Comparison of ENCODE assay signal across 23 mouse cellular contexts in the genomic region with DNA sequence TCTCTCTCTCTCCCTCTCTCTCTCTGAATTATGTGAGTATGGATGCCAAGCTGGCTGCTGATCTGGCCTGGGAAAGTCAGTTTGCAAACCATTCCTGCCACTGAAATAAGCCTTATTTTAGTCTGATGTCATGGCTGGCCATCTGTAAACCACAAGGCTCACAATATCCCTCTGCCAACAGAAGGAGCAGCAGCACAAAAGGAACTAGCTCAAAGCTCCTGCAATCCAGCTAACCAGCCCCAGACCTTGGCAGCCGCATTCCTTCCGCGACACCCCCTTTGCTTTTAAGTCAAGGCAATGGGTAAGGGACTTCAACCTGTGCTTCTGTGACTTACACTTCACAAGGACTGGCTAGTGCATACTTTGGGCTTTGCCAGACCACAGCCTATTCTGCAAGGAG. TPM values are rescaled to one million over a fixed set of nuclear protein-coding genes. Genes with fewer than 3 reads are reported as not detected.
DNase-seq lines count a peak whose midpoint lies in the region; ATAC-seq and TF ChIP-seq lines count a peak whose summit lies in the region.
"Had no signal": no experiment of that assay in that cellular context is flagged by ENCODE, and none has a peak within 500 bp of the region (broad histone marks: within the 10 kb centered on the region; RNA-seq: fewer than 3 reads in every experiment).

No protein-coding gene starts in this region.

- no peak overlapping the region for H3K9ac ChIP-seq in hindbrain, embryonic 16.5 days (ENCODE audit: low read depth, low read length)
- H3K9ac ChIP-seq in hindbrain, embryonic 11.5 days (ENCODE audit: low read depth, low read length), result no peak overlapping the region
- H3K9ac ChIP-seq in MEL (ENCODE audit: control insufficient read depth, low read depth, low read length, poor library complexity, severe bottlenecking), result no peak overlapping the region
- H3K9ac ChIP-seq: embryonic facial prominence, embryonic 15.5 days; hindbrain, embryonic 13.5 days; intestine, embryonic 15.5 days; limb, embryonic 12.5 days; liver, embryonic 13.5 days; lung, embryonic 15.5 days had no signal

- ATAC-seq in hindbrain, embryonic 16.5 days, result peak; percentile 34; the same call in 1 of the 2 replicates
- no peak for ATAC-seq in hindbrain, embryonic 11.5 days (ENCODE audit: low FRiP score)
- ATAC-seq: intestine, embryonic 15.5 days; midbrain, embryonic 16.5 days had no signal

- DNase-seq in cerebellum, adult 11-12 months, result peak; percentile 33
- DNase-seq in cerebellum, adult 8-10 months, result no peak
- DNase-seq in hindbrain, embryonic 11.5 days (ENCODE audit: low spot score), result no peak
- peak; percentile 11 for DNase-seq in MEL (ENCODE audit: low read depth, low spot score)
- DNase-seq in fibroblast of lung, adult 2 months (ENCODE audit: low read depth), result peak; percentile 69
- DNase-seq in left cerebral cortex, postnatal 14 days (ENCODE audit: low spot score in 2 of 2), result no peak
- no peak for DNase-seq in thymus, adult 18-20 months
- DNase-seq: adrenal gland, postnatal 14 days; heart, postnatal 10 days; kidney, adult 9 months; liver, embryonic 13.5 days; lung, postnatal 4 days; retina, postnatal 1 day; thymus, postnatal 14 days had no signal

- TF ChIP-seq CTCF in MEL (IDR thresholded peaks at IDR 0.05 in 2 of 3, conservative IDR thresholded peaks at IDR 0.05 in 1 of 3; ENCODE audit: control insufficient read depth in 1 of 3, insufficient read depth in 1 of 3, low read depth in 2 of 3, low read length in 3 of 3, poor library complexity in 1 of 3, severe bottlenecking in 1 of 3), result no peak

- WGBS in hindbrain, embryonic 16.5 days, result 74% methylated on average over 3 of the region's 3 CpGs
- WGBS in hindbrain, embryonic 11.5 days, result 94% methylated on average over 3 of the region's 3 CpGs

- no peak overlapping the region for H3K4me3 ChIP-seq in hindbrain, embryonic 16.5 days (ENCODE audit: low read length)
- H3K4me3 ChIP-seq in hindbrain, embryonic 11.5 days (ENCODE audit: low read depth, low read length), result no peak overlapping the region
- H3K4me3 ChIP-seq in MEL (ENCODE audit: control insufficient read depth in 1 of 2, insufficient read depth in 1 of 2, low read depth in 2 of 2, low read length in 2 of 2), result no peak overlapping the region
- H3K4me3 ChIP-seq: embryonic facial prominence, embryonic 15.5 days; hindbrain, embryonic 13.5 days; intestine, embryonic 15.5 days; limb, embryonic 12.5 days; liver, embryonic 13.5 days; lung, embryonic 15.5 days had no signal

- TF ChIP-seq POLR2A in MEL (IDR thresholded peaks at IDR 0.05; ENCODE audit: control insufficient read depth in 1 of 2, insufficient read depth in 1 of 2, low read depth in 1 of 2, low read length in 2 of 2, poor library complexity in 1 of 2), result no peak

- no peak for TF ChIP-seq RAD21 in MEL (IDR thresholded peaks at IDR 0.05; ENCODE audit: low read depth, low read length)

- no peak overlapping the region; the same call in 1 of the 2 replicates for H3K27ac ChIP-seq in hindbrain, embryonic 16.5 days (ENCODE audit: low read depth, low read length)
- H3K27ac ChIP-seq in hindbrain, embryonic 11.5 days (ENCODE audit: low read depth, low read length), result no peak overlapping the region
- no peak overlapping the region for H3K27ac ChIP-seq in MEL (ENCODE audit: control insufficient read depth, low read depth, low read length)
- H3K27ac ChIP-seq: embryonic facial prominence, embryonic 15.5 days; hindbrain, embryonic 13.5 days; intestine, embryonic 15.5 days; limb, embryonic 12.5 days; liver, embryonic 13.5 days; lung, embryonic 15.5 days; stomach, postnatal 0 days had no signal

- H3K36me3 ChIP-seq in hindbrain, embryonic 16.5 days (ENCODE audit: control insufficient read depth, insufficient read depth, low read length), result no peaks in the 10 kb centered on the region
- no peaks in the 10 kb centered on the region for H3K36me3 ChIP-seq in hindbrain, embryonic 11.5 days (ENCODE audit: control insufficient read depth, insufficient read depth, low read length)
- peaks cover 0 to 9% of the 10 kb centered on the region in 2 experiments; a peak in 2 of 4 replicates for H3K36me3 ChIP-seq in MEL (ENCODE audit: control insufficient read depth in 1 of 2, insufficient read depth in 2 of 2, low read length in 2 of 2)
- H3K36me3 ChIP-seq: embryonic facial prominence, embryonic 15.5 days; hindbrain, embryonic 13.5 days; intestine, embryonic 15.5 days; limb, embryonic 12.5 days; liver, embryonic 13.5 days; lung, embryonic 15.5 days had no signal

- intact Hi-C loops in left cerebral cortex, postnatal 14 days (cut with DNase I), result no loop called here

- no peak for TF ChIP-seq EP300 in MEL (IDR thresholded peaks at IDR 0.05; ENCODE audit: low read depth in 1 of 2, low read length in 2 of 2)

- no peaks in the 10 kb centered on the region for H3K27me3 ChIP-seq in hindbrain, embryonic 16.5 days (replicated peaks; ENCODE audit: control insufficient read depth, insufficient read depth, low read length)
- no peaks in the 10 kb centered on the region for H3K27me3 ChIP-seq in hindbrain, embryonic 11.5 days (ENCODE audit: control insufficient read depth, insufficient read depth, low read length)
- H3K27me3 ChIP-seq in MEL (ENCODE audit: control insufficient read depth in 1 of 2, insufficient read depth in 2 of 2, low read length in 2 of 2), result no peaks in the 10 kb centered on the region
- H3K27me3 ChIP-seq: embryonic facial prominence, embryonic 15.5 days; hindbrain, embryonic 13.5 days; intestine, embryonic 15.5 days; limb, embryonic 12.5 days; liver, embryonic 13.5 days; lung, embryonic 15.5 days had no signal

- no peaks in the 10 kb centered on the region for H3K9me3 ChIP-seq in hindbrain, embryonic 16.5 days (ENCODE audit: control insufficient read depth, low read length)
- no peaks in the 10 kb centered on the region for H3K9me3 ChIP-seq in hindbrain, embryonic 11.5 days (ENCODE audit: control insufficient read depth, low read length)
- no peaks in the 10 kb centered on the region for H3K9me3 ChIP-seq in MEL (replicated peaks; ENCODE audit: insufficient read depth, low read length)
- H3K9me3 ChIP-seq: embryonic facial prominence, embryonic 15.5 days; hindbrain, embryonic 13.5 days; intestine, embryonic 15.5 days; limb, embryonic 12.5 days; liver, embryonic 13.5 days; lung, embryonic 15.5 days had no signal

- H3K4me1 ChIP-seq in hindbrain, embryonic 16.5 days (ENCODE audit: control insufficient read depth, insufficient read depth, low read depth, low read length), result no peaks in the 10 kb centered on the region
- H3K4me1 ChIP-seq in hindbrain, embryonic 11.5 days (replicated peaks; ENCODE audit: control insufficient read depth, insufficient read depth, low read length), result no peaks in the 10 kb centered on the region
- peaks cover 0 to 16% of the 10 kb centered on the region in 2 experiments; a peak in 2 of 4 replicates for H3K4me1 ChIP-seq in MEL (ENCODE audit: control insufficient read depth in 1 of 2, insufficient read depth in 2 of 2, low read length in 2 of 2)
- H3K4me1 ChIP-seq: intestine, embryonic 15.5 days; limb, embryonic 12.5 days had no signal

- H3K79me2 ChIP-seq in MEL (ENCODE audit: control insufficient read depth, insufficient read depth, low read length, poor library complexity), result no peaks in the 10 kb centered on the region

- H3K4me2 ChIP-seq in hindbrain, embryonic 16.5 days (ENCODE audit: low read length), result no peak overlapping the region
- H3K4me2 ChIP-seq in hindbrain, embryonic 11.5 days (replicated peaks; ENCODE audit: low read depth, low read length), result no peak overlapping the region
- H3K4me2 ChIP-seq: embryonic facial prominence, embryonic 15.5 days; heart, embryonic 11.5 days; hindbrain, embryonic 13.5 days; intestine, embryonic 15.5 days; limb, embryonic 12.5 days; liver, embryonic 13.5 days; lung, embryonic 15.5 days had no signal

TF ChIP-seq in MEL, 35 proteins besides CTCF, POLR2A, EP300 and RAD21:
- TF ChIP-seq E2F4 (IDR thresholded peaks at IDR 0.05; ENCODE audit: borderline replicate concordance, low read depth, low read length) (no peak), MXI1 (IDR thresholded peaks at IDR 0.05; ENCODE audit: low read depth, low read length) (no peak), NRF1 (IDR thresholded peaks at IDR 0.05; ENCODE audit: insufficient read depth, low read depth, low read length, poor library complexity, severe bottlenecking) (no peak), ELF1 (IDR thresholded peaks at IDR 0.05; ENCODE audit: low read depth, low read length) (no peak), USF1 (IDR thresholded peaks at IDR 0.05; ENCODE audit: low read depth, low read length) (no peak)

RNA-seq across cellular contexts. Expression of a gene that starts 48.9 kb away (rescaled TPM):
- 7.5 and 8.3 TPM in 2 replicates for polyA plus RNA-seq in hindbrain, embryonic 16.5 days (2015; fragmentation: Nextera tagmentation; extraction: Ambion mirVana)
- polyA plus RNA-seq in hindbrain, embryonic 11.5 days (2014; fragmentation: Nextera tagmentation; extraction: Ambion mirVana), result 1.5 and 3.2 TPM in 2 replicates
- 0.39 and 0.98 TPM in 2 replicates for total RNA-seq in MEL (2012; rRNA removed)
- polyA plus RNA-seq in MEL (2012; ENCODE audit: insufficient read depth in 1 of 2, insufficient read length in 2 of 2, low read depth in 1 of 2, low replicate concordance in 2 of 2, missing spikeins in 1 of 2), result 1 to 10 TPM in 1 of 2 experiments, not detected in 1; 1.1 TPM
- 100 to 1,000 TPM; 145 to 169 TPM for total RNA-seq in left cerebral cortex, postnatal 14 days (2021)

Comparison
In these comparisons a context has a peak if more than half of its experiments do, and no peak if none do; other contexts are left out.
1. DNase-seq: peak in cerebellum, adult 11-12 months (single experiment), MEL (single experiment) and fibroblast of lung, adult 2 months (single experiment); none in cerebellum, adult 8-10 months (single experiment), hindbrain, embryonic 11.5 days (single experiment), left cerebral cortex, postnatal 14 days (0 of 2) and thymus, adult 18-20 months (0 of 2).